Mouse (Mus musculus): ENCODE measurements around the gene Mapk12. TPM values are rescaled to one million over a fixed set of nuclear protein-coding genes. Genes with fewer than 3 reads are reported as not detected.
A peak's percentile ranks its signal among the peaks of the same experiment; 100 is the strongest.

The Mapk12 gene
- total RNA-seq, 2 experiments from 2014 or later, result 3.5 to 5.4 TPM

DNA sequence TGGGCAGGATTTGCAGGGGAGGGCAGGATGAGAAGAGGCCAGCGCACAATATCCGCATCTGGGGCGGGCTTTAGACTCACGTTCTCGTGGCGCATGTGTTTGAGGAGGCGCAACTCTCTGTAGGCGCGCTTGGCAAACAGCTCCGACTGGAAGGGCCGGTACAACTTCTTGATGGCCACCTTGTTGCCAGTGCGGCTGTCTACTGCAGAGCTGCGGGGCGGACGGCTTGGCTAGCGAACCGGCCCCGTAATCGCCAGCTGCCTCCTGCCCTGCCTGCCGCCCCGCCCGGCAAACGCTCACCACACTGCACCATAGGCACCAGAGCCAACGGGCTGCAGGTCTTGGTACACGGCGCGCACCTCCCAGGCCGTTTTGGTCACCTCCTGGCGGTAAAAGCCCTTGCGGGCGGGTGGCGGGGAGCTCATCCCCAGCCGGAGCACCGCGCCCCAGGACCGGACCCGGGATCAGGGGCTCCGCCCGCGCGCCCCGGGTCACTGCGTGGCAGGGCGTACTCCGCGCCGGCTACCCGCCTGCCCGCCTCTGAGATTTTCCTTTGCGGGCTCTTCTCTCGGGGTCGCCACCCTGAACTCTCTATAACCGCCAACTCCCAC is 350 bp downstream of the Mapk12 start:
- no peak for DNase-seq (ENCODE audit: low spot score in 2 of 2)

DNA sequence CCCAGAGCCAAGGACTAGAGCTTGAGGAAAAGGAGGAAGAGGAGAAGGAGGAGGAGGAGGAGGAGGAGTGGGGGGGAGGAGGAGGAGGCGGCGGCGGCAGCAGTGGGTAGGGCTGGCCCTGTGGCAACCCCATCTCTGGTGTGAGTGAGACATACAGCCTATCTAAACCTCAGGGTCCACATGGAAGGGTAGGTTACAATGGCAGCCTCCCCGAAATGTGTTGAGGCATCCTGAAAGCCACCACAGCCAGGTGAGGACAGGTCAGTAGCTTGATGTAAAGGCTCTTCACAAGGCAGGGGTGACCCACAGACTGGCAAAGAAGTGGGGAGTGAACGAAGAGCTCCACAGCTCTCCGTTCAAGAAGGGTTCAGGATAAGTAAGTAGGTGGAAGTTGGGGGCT is 2.0 kb downstream of the Mapk12 start:
- DNase-seq (ENCODE audit: low spot score in 2 of 2), result no peak

DNA sequence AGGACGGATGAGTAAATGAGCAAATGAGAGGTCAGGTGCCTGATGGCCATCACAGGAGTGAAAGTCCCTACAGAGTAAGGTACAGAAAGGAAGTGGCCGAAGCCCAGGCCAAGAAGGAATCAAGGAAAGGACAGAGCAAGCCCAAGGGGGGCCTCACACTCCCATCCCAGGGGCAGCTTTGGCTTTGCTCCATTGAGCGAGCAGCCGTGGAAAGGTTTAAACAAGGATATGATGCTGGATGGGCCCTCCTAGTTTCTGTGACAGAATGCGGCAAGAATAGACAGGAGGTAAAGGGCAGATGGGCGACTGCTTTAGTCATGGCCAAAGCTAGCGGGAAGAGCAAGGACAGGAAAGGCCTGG is 2.5 kb downstream of the Mapk12 start:
- DNase-seq (ENCODE audit: low spot score in 2 of 2), result no peak

DNA sequence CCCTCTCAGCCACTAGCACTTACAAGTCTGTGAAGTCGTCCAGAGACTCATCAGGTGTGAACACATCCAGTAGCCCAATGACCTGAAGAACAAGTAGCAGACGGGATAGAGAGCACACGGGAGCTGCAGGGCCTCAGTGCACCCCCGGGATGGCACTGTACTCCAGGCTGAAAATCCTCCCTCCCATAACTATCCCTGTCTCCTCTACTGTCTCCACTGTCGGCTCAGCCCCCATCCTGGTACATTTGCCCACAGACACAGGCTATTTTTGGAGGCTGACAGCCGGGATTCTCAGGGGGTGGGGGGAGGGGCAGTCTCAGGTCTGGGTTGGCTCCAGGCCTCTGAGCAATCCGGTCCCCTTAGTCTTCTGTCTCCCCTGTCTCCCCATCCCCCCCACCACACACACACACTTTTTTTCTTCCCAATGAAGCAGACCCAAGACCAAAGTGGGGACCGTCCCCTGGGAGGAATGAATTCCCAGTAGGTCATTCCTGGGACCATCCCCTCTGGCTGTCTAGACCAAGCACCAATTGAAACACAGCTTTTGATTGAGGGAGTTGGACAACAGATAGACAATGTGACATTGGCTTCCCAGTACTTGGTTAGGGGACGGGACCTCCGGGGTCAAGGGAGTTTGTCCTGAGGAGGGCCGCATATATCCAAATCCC is 3.0 kb downstream of the Mapk12 start:
- no peak for DNase-seq (ENCODE audit: low spot score in 2 of 2)

DNA sequence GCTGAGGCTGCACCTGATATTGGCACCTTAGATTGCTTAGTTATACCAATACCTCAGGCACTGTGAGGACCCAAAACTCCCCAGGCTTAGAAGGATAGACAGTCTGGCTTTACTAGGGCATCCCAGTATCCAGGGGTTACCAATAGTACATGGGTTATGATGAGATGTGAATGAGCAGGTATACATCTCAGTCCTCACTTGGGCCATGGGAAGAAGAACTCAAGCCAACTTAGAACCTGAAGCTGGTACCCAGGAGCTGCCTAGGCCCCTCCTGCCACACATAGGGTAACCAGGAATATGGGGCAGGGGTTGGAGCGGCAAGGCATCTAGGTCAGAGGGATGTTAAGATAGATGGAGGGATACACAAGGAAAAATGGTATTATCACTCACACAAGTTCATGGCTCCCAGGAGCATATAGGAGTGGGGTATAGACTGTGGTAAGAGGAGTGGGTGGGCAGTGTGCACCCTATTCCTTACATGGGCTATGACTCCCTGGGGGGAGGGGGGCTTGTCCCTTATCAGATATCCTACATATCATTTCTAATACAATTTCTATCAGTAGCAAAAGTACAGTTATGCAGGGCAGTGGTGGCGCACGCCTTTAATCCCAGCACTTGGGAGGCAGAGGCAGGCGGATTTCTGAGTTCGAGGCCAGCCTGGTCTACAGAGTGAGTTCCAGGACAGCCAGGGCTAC is 3.9 kb downstream of the Mapk12 start:
- no peak for DNase-seq (ENCODE audit: low spot score in 2 of 2)

DNA sequence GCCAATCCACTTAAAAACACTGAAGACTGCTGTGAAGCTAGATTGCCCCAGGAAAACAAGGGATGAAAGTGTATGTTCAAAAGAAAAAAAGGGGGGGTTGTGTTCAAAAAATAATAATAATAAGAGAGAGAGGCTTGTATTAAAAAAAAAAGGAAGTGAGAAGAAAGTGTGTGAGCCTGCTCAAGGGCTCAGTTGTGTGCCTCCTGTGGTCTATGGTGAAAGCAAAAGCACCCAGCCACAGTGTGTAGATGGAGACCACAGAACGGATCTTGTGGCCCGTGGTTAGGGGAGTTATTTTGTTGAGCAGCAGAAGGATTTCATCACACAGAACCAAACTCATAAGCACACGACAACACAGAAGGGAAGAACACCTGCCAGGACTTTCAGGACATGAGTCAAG is 9.2 kb downstream of the Mapk12 start:
- DNase-seq (ENCODE audit: low spot score in 2 of 2), result no peak

DNA sequence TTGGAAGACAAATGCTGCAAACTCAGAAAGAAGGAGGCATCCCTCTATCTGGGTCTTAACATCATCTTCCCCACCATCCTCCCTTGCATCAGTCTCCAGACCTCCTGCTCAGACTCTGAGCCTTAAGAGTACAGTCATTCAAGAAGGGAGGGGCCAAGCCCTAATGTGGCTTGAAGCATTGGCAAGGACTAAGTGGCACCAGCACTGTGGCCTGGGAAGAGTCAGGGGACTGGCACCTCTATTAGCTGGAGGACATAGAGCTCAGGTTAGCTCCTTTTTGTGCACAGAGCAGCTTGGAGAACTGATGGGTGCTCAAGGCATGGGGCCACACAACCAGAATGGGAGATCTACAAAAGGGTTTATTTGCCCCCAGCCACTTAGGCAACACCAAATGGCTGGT is 10.3 kb downstream of the Mapk12 start:
- DNase-seq (ENCODE audit: low spot score in 2 of 2), result no peak

DNA sequence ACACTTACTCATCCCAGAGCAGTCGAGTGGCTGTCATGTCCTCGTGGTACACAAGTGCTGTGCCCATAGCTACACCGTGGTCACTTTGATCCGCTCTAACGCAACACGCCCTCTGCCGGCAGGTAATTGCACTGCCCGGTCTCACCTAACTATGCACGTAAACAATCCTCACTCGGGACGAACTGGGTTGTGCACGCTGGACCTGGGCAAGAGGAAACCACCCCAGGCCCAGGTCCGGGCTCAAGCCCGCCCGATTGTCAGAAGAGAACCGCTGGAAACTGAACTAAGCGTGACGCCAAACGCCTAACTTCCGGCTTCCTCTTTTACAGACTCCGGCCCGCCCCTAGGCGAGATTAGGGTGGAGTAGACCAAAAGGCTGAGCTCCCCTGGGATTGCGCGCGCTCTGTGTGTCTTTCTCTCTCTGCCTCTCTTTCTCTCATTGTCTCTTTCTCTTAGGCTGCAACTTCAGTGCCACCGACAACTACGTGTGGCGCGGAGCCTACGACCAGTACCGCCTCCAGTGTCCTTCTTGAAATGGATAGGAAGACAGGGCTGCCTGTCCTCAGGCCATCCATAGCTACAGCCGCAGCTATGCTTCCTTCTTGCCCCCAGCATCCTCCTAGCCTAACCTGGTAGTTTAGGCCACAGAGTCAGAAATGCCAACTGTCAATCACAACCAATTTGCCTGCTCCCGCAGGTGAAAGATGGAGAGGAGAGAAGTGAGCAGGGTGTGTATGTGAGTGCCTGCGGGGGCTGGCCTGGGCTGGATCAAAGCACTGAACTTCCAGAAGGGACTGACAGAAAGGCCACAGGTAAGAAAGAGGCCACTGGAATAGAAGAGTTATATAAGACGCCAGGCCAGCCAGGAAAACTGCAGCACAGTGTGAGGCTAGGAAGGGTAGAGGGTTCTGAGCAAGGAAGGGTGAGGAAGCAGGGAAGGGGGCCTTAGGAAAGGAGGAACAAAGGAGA is 11.8 kb downstream of the Mapk12 start, which contains the start of gene Hdac10:
TSS of gene Hdac10 (minus strand) at position 319 of the 969 bp plus-strand sequence.
- DNase-seq (ENCODE audit: low spot score in 2 of 2), result peak; percentile 78 to 88

DNA sequence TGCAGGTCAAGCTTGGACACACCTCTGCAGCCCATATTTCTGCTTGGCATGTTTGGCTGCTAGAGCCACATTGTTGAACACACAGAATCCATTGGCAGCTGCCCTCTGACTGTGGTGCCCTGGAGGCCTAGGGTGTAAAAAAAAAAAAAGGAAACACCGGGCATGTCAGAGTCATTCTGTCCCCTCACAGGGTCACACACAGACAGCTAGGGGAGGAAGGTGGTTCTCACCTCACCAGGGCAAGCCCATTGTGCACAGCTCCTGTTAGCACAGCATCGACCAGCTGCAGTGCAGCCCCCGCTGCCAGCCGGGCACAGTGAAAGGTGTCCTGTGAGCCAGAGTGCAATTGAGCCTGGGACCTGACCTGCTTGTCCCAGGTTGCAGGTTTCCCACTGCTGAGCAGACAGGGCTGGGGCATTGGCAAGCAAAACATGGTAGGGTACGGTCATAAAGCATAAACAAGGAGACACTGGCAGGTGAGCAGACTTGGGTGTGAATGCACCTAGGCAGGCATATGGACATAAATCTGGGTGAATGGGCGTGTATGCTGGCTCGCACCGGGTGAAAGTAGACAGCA is 13.1 kb downstream of the Mapk12 start:
- no peak for DNase-seq (ENCODE audit: low spot score in 2 of 2)

DNA sequence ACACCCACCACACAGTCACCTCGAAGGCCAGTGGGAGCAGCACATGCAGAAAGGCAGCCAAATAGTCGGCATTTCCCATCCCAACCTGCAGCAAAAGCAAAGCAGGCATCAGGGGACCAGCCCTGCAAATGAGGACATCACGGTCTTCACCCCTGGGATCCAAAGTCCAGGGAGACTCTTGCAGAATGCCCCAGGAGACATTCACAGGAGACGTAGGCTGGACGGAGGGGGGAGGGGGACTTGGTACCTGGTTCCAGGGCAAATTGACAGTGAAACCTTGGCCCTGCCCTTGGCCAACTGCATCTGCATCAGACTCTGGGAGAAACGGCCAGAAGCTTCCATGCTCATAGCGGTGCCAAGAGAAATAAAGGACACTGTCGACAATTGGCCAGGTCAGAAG is 13.9 kb downstream of the Mapk12 start:
- no peak for DNase-seq (ENCODE audit: low spot score in 2 of 2)

DNA sequence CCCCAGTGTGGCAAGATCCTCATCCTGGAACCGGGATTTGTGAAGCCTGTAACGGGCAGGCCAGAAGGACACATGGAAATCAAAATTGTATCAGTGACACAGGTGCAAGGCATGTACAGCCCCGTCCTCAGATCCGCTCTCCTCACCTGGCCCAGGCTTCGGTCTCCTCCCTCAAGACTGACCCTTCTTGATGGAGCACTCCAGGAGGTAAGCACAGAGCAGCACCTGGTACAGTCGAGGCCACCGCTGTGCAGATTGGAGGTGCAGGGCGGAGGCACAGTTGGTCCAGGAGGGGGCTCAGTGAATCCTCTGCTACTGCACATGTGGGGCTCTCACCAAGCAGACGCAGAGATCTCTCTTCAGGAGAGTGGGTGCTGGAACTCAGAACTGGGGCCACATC is 15.2 kb downstream of the Mapk12 start:
- no peak for DNase-seq (ENCODE audit: low spot score in 2 of 2)

DNA sequence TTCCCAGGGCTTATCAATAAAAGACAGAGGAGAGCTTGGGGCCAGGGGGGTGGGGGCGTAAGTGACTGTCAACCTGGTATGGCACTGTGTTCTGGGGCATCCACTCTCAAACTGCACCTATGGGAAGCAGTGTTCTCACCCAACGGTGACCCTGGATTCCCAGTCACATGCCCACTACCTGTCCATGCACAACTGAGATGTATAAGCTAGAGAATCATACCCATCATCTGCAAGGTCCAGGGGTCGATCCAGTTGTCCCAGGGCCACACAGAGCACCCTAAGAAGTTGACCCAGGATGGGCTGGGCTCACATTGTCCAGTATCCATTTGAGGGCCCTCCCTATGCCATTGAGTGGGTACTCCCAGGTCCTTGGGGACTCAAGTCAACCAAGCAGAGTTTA is 16.2 kb downstream of the Mapk12 start:
- DNase-seq (ENCODE audit: low spot score in 2 of 2), result no peak

DNA sequence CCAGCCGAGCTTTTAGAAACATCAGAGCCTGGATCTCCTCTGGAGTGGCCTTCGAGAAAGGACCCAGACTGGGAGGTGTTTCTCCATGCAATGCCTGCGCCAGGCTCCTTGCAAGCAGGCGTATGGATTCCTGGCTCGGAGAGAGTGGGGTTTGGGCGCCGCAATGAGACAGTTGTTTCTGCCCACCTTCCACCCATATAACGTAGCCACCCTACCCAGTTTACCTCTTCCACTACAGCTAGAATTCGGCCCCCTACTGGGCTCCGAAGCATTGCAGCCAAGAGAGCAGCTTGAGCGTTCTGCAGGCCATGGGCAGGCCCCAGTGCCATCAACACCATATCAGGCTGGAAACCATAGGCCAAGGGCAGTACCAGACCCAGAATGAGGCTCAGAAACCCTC is 16.9 kb downstream of the Mapk12 start:
- DNase-seq (ENCODE audit: low spot score in 2 of 2), result peak in 1 of 2 experiments; percentile 49

DNA sequence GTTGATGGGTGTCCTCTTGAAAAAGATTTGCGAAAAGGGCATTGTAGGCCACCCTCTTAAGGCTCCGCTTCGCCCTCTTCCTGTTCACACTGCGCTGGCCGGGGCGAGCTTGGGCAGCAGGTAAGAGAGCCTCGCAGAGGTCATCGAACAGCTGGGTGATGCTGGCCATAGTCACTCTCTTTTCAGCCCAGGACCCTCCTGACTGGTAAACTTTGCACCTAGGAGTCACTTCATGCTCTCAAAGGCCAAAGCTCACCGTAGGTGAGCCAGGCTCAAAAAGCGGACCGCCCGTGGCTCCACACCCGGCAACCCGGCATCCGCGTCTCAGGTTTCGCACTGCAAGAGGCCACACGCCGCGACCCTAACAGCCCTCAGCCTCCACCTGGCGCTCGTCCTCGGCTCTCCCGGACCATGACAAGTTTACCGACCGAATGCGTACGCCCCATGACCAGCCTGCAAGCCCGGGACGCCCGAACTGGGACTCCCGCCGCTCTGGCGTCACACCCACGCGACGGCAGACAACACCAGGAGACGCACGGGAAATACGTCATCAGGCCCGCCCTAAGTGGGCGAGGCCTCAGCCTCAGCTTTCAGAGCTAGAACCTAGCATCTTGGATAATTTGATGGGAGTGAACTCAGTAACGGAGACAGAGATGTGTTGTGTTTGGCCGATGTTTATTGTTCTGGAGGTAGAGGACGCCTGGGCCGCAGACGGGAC is 17.7 kb downstream of the Mapk12 start, which contains the start of gene Tubgcp6:
TSS of gene Tubgcp6 (minus strand) at position 464 of the 718 bp plus-strand sequence.
- DNase-seq (ENCODE audit: low spot score in 2 of 2), result peak; percentile 95 to 96

DNA sequence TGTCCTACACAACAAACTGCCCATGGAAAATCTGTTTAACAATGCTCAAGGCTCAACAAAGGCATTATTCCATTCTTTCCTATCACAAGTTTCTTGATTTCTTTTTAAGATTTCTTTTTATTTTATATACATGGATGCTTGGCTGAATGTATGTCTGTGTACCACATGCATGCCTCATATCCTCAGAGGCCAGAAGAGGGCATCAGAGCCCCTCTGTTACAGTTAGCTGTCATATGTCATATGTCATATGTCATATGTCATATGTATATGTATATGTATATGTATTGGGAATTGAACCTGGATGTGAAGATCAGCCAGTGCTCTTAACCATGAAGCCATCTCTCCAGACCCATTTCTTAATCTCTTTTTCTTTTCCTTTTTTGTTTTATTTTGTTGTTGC is 22.5 kb downstream of the Mapk12 start:
- no peak for DNase-seq (ENCODE audit: low spot score in 2 of 2)

DNA sequence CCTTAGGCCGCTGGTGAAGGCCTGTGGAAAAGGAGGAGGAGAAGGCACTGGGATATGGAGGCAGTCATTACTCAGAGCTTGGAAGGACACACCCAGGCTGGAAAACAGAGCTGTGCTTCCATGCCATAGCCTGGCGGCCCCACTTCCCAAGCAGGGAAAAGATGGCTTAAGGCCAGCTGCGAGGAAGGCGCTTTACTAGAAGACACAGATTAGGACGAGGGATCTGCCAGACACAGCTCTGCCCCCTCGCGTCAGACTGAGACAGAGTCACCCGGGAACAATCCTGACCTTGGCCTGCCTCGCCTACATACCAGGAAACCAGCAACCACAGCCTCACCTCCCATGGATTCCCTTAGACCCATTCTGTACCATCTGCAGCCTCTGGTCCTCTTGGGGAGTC is 30.4 kb downstream of the Mapk12 start:
- DNase-seq (ENCODE audit: low spot score in 2 of 2), result no peak

DNA sequence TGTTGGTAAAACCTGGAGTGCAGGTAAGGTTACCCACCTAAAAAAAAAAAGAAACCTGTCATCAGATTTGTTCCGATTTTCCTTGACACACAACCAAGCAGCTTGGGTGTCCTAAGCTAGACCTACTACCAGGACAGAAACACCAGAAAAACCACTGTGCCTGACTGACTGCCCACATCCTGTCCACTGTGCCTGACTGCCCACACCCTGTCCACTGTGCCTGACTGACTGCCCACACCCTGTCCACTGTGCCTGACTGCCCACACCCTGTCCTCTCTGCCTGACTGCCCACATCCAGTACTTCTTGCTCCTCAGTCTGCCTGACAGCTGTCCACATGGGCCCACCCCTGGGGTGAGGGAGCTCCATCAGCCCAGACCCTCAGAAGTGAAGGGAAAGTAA is 33.5 kb downstream of the Mapk12 start:
- DNase-seq (ENCODE audit: low spot score in 2 of 2), result no peak

DNA sequence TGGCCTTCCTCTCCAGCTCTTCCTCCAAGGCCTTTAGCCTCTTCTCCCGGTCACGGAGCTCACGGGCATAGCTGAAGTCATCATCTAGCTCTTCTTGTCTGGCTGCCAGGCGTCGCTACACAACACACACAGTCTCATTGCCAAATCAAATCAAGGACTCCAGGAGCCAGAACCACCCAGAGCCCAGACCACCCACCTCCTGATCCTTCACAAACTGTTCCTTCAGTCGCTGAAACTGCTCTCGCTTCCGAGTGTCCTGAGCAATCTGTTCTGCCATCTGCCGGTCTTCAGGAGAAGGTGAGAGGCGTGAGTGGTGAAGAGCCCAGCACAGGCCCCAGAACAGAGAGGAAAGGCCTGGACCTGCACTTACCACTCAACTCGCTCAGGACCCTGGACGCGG is 34.4 kb downstream of the Mapk12 start:
- DNase-seq (ENCODE audit: low spot score in 2 of 2), result no peak

DNA sequence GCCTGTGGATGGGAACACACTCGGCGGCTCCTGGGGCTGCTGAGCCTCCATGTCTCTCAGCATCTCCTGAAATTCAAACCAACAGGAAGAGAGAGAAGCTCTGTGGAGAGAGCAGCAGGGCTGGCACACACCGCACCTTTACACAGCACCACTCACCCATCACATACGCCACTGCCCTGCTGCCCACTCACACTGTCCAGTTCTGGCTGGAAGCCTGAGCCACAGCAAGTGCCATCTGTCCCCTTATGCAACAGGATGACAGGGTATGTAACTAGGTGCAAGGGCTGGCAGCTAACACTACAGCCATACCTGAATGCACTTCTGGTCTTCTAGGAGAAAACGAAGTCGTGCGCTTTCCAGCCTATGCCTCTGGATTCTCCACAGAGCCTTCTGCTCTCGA is 36.1 kb downstream of the Mapk12 start:
- no peak for DNase-seq (ENCODE audit: low spot score in 2 of 2)

DNA sequence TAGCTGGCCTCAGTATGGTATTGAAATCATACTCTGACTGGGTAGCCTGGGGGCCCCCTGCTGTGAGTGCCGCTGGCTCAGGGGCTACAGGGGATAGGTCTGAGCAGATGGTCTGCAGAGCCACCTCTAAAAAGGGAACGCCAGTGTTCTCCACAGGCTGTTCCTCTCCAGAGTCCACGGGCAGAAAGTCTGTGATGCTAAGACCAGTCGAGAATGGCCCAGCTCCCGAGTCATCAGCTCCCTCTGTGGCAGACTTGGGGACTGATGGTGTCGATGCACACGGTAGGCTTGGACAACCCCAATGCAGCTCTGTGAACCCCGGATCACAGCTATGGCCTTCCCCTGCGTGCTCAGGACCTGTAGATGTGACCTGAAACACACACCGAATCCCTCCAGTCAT is 36.6 kb downstream of the Mapk12 start:
- DNase-seq (ENCODE audit: low spot score in 2 of 2), result no peak
